Mouse (Mus musculus): ENCODE measurements around the gene Zbtb42.

Zbtb42 gene

DNA sequence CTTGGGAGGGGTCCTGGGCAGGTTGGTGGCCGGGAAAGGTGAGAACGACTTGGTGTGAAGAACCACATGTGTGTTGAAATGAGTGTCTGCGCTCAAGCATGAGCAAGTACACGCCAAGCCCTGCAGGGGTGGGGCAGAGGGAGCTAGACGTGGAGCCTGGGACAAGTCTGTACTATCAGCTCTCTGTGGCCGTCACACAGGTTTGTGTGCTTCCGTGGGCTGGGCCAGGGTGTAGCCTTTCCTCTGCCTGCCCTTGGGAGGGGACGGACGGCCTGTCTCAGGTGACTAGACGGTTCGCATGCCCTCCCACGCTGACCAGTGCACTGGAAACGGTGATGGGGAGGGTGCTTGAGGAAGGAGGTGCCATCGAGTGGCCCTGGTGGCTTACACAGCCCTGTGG, 52.2 kb downstream of the Zbtb42 start:
- DNase-seq (ENCODE audit: low spot score in 2 of 2), result no peak
